Comparison of ENCODE assay signal across 22 mouse cellular contexts in the genomic region with DNA sequence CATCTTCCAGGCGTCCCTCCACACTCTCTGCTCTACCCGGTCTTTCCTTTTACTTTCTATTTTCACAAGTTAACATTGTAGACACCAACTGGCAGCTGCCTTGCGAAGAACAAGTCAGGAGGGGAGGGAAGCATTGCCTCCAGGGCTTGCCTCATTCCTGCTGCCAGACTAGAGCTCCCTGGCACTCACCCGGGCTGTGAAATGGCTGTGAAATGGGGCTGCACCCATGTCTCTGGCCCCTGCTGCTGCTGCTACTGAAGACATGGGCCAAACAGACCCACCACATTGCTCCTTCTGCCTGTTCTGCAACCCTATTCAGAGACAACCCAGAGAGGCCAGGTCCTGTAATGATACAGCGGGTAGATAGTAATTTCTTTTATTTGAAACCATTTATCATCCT.
A peak's percentile ranks its signal among the peaks of the same experiment; 100 is the strongest.
DNase-seq lines count a peak whose midpoint lies in the region; ATAC-seq and TF ChIP-seq lines count a peak whose summit lies in the region.
"Had no signal": no experiment of that assay in that cellular context is flagged by ENCODE, and none has a peak within 500 bp of the region (broad histone marks: within the 10 kb centered on the region; RNA-seq: fewer than 3 reads in every experiment).

No protein-coding gene starts in this region.

- H3K27ac ChIP-seq in forebrain, embryonic 14.5 days (ENCODE audit: low read depth, low read length): no peak overlapping the region
- H3K27ac ChIP-seq in forebrain, embryonic 10.5 days: no peak overlapping the region
- no peak overlapping the region for H3K27ac ChIP-seq in heart, embryonic 12.5 days (ENCODE audit: poor library complexity, severe bottlenecking)
- no peak overlapping the region for H3K27ac ChIP-seq in CH12.LX (ENCODE audit: insufficient read depth, low read depth)
- H3K27ac ChIP-seq: embryonic facial prominence, embryonic 12.5 days; heart, embryonic 13.5 days; hindbrain, embryonic 15.5 days had no signal

- no peaks in the 10 kb centered on the region for H3K27me3 ChIP-seq in forebrain, embryonic 14.5 days (replicated peaks; ENCODE audit: control insufficient read depth, insufficient read depth, low read length)
- H3K27me3 ChIP-seq in forebrain, embryonic 10.5 days (ENCODE audit: poor library complexity, severe bottlenecking): peaks cover 66% of the 10 kb centered on the region
- peaks cover 3% of the 10 kb centered on the region; the same call in 1 of the 2 replicates for H3K27me3 ChIP-seq in heart, embryonic 12.5 days (replicated peaks)
- no peaks in the 10 kb centered on the region for H3K27me3 ChIP-seq in CH12.LX (replicated peaks)
- H3K27me3 ChIP-seq: embryonic facial prominence, embryonic 12.5 days; hindbrain, embryonic 15.5 days had no signal

- H3K4me3 ChIP-seq in forebrain, embryonic 14.5 days (ENCODE audit: low read depth, low read length): no peak overlapping the region
- H3K4me3 ChIP-seq in forebrain, embryonic 10.5 days: no peak overlapping the region
- no peak overlapping the region for H3K4me3 ChIP-seq in heart, embryonic 12.5 days
- no peak overlapping the region for H3K4me3 ChIP-seq in CH12.LX (replicated peaks in 1 of 3; ENCODE audit: low read depth in 2 of 3, low read length in 2 of 3, poor library complexity in 1 of 3)
- H3K4me3 ChIP-seq: embryonic facial prominence, embryonic 12.5 days; heart, embryonic 13.5 days; hindbrain, embryonic 15.5 days had no signal

- intact Hi-C loops in heart, postnatal 10 days (cut with DNase I): loop anchor here (5.0 kb wide), 1 partner anchor 680 kb away; no protein-coding TSS in a partner anchor

- no peaks in the 10 kb centered on the region for H3K79me2 ChIP-seq in CH12.LX (replicated peaks; ENCODE audit: control insufficient read depth, extremely low read depth, insufficient read depth, poor library complexity, severe bottlenecking)

- H3K4me2 ChIP-seq in forebrain, embryonic 14.5 days (ENCODE audit: low read length): no peak overlapping the region
- 0 out of 2 replicates have a peak overlapping the region, but pooled peaks have one; percentile 9 for H3K4me2 ChIP-seq in heart, embryonic 12.5 days
- peak overlapping the region; percentile 57 for H3K4me2 ChIP-seq in CH12.LX (ENCODE audit: insufficient read depth, low read depth, poor library complexity, severe bottlenecking)
- H3K4me2 ChIP-seq: embryonic facial prominence, embryonic 12.5 days; heart, embryonic 13.5 days; hindbrain, embryonic 15.5 days had no signal

- H3K9me3 ChIP-seq in forebrain, embryonic 14.5 days (replicated peaks; ENCODE audit: control insufficient read depth, low read length): no peaks in the 10 kb centered on the region
- no peaks in the 10 kb centered on the region for H3K9me3 ChIP-seq in forebrain, embryonic 10.5 days
- H3K9me3 ChIP-seq in heart, embryonic 12.5 days (replicated peaks): no peaks in the 10 kb centered on the region
- no peaks in the 10 kb centered on the region for H3K9me3 ChIP-seq in CH12.LX (replicated peaks; ENCODE audit: low read length)
- H3K9me3 ChIP-seq: embryonic facial prominence, embryonic 12.5 days; heart, embryonic 13.5 days; hindbrain, embryonic 15.5 days had no signal

- TF ChIP-seq EP300 in CH12.LX (IDR thresholded peaks at IDR 0.05; ENCODE audit: low read length): no peak

- DNase-seq in forebrain, embryonic 14.5 days (ENCODE audit: low spot score): peak; percentile 41
- DNase-seq in forebrain, embryonic 10.5 days (ENCODE audit: extremely low spot score, low spot score): no peak
- no peak for DNase-seq in heart, postnatal 10 days
- no peak for DNase-seq in CH12.LX (ENCODE audit: extremely low read depth)
- DNase-seq in brain, embryonic 14.5 days (ENCODE audit: low read depth): peak; percentile 60
- no peak for DNase-seq in kidney, postnatal 4 days
- DNase-seq in lung, postnatal 4 days: no peak
- DNase-seq: adrenal gland, adult 8-10 months; adrenal gland, postnatal 36 days; cerebellum, adult 11 months; cerebellum, adult 8-10 months; cerebellum, postnatal 25 days; gastrocnemius, postnatal 36 days; heart, adult 18-20 months; heart, postnatal 14 days; kidney, adult 9 months had no signal

- in situ Hi-C loops in CH12.LX (cut with MboI; ENCODE audit: low pct_ligation_motif_present, low pct_unique_long_range_greater_than_20kb, low sequenced_read_pairs): no loop called here

- dilution Hi-C loops in CH12.LX (cut with MboI; ENCODE audit: extremely low pct_ligation_motif_present, extremely low pct_unique_long_range_greater_than_20kb, low sequenced_read_pairs): no loop called here

- H3K9ac ChIP-seq in forebrain, embryonic 14.5 days (ENCODE audit: low read length): no peak overlapping the region
- H3K9ac ChIP-seq in heart, embryonic 12.5 days: no peak overlapping the region
- H3K9ac ChIP-seq in CH12.LX (ENCODE audit: insufficient read depth, low read depth): no peak overlapping the region
- H3K9ac ChIP-seq: embryonic facial prominence, embryonic 12.5 days; heart, embryonic 13.5 days; hindbrain, embryonic 15.5 days had no signal

- WGBS in forebrain, embryonic 14.5 days: 44% methylated on average over 5 of the region's 5 CpGs
- WGBS in forebrain, embryonic 10.5 days: 65% methylated on average over 5 of the region's 5 CpGs
- 36% methylated on average over 5 of the region's 5 CpGs for WGBS in heart, embryonic 12.5 days

- H3K36me3 ChIP-seq in forebrain, embryonic 14.5 days (ENCODE audit: control insufficient read depth, insufficient read depth, low read length): no peaks in the 10 kb centered on the region
- no peaks in the 10 kb centered on the region for H3K36me3 ChIP-seq in forebrain, embryonic 10.5 days (replicated peaks)
- H3K36me3 ChIP-seq in heart, embryonic 12.5 days: no peaks in the 10 kb centered on the region
- no peaks in the 10 kb centered on the region for H3K36me3 ChIP-seq in CH12.LX (replicated peaks in 1 of 2; ENCODE audit: control insufficient read depth in 1 of 2, insufficient read depth in 1 of 2, low read length in 1 of 2)
- H3K36me3 ChIP-seq: embryonic facial prominence, embryonic 12.5 days; heart, embryonic 13.5 days; hindbrain, embryonic 15.5 days had no signal

- no peaks in the 10 kb centered on the region for H3K4me1 ChIP-seq in forebrain, embryonic 14.5 days (ENCODE audit: control insufficient read depth, insufficient read depth, low read length)
- H3K4me1 ChIP-seq in forebrain, embryonic 10.5 days: no peaks in the 10 kb centered on the region
- H3K4me1 ChIP-seq in heart, embryonic 12.5 days (replicated peaks): peaks cover 10% of the 10 kb centered on the region
- H3K4me1 ChIP-seq in CH12.LX (ENCODE audit: control insufficient read depth in 1 of 2, insufficient read depth in 2 of 2): peaks cover 8 to 16% of the 10 kb centered on the region in 2 experiments; a peak in 3 of 4 replicates
- H3K4me1 ChIP-seq: embryonic facial prominence, embryonic 12.5 days; heart, embryonic 13.5 days; hindbrain, embryonic 15.5 days had no signal

- TF ChIP-seq CTCF in CH12.LX (conservative IDR thresholded peaks at IDR 0.05 in 1 of 2, IDR thresholded peaks at IDR 0.05 in 1 of 2; ENCODE audit: low read depth in 2 of 2, low read length in 2 of 2): no peak
- no peak for TF ChIP-seq CTCF in brain, embryonic 14.5 days (IDR thresholded peaks at IDR 0.05; ENCODE audit: borderline replicate concordance, extremely low read depth, insufficient read depth, insufficient read length)

- no peak for TF ChIP-seq RAD21 in CH12.LX (IDR thresholded peaks at IDR 0.05; ENCODE audit: low read depth, low read length)

- ATAC-seq in forebrain, embryonic 14.5 days: no peak
- no peak for ATAC-seq in heart, embryonic 12.5 days (ENCODE audit: insufficient number of reproducible peaks, low FRiP score)
- ATAC-seq: inflammation-experienced regulatory T-cells, adult 6 months; intestine, postnatal 0 days had no signal

- no peak for TF ChIP-seq POLR2A in CH12.LX (IDR thresholded peaks at IDR 0.05; ENCODE audit: low read depth, low read length)
- TF ChIP-seq POLR2A in brain, embryonic 14.5 days (IDR thresholded peaks at IDR 0.05; ENCODE audit: borderline replicate concordance, extremely low read depth, insufficient read depth, insufficient read length, poor library complexity, severe bottlenecking): no peak

TF ChIP-seq in CH12.LX, 34 proteins besides CTCF, POLR2A, EP300 and RAD21:
- TF ChIP-seq UBTF (IDR thresholded peaks at IDR 0.05; ENCODE audit: low read depth, low read length) (no peak), BHLHE40 (IDR thresholded peaks at IDR 0.05; ENCODE audit: low read depth, low read length) (no peak), NRF1 (IDR thresholded peaks at IDR 0.05; ENCODE audit: low read depth, low read length) (no peak), ZNF384 (IDR thresholded peaks at IDR 0.05; ENCODE audit: low read depth, low read length) (no peak)

Comparison
In these comparisons a context has a peak if more than half of its experiments do, and no peak if none do; other contexts are left out.
1. DNase-seq: peak in forebrain, embryonic 14.5 days (single experiment) and brain, embryonic 14.5 days (single experiment); none in forebrain, embryonic 10.5 days (single experiment), heart, postnatal 10 days (0 of 2), CH12.LX (single experiment), kidney, postnatal 4 days (0 of 2) and lung, postnatal 4 days (0 of 2).